Mouse (Mus musculus) myocyte (in vitro differentiated cells): ENCODE measurements around the gene Mrgbp.

ENCODE experiments used
- E2F4 ChIP-seq: IDR thresholded peaks from one replicate; pipeline ENCODE4 v1.6.1; 2011; ENCODE audit warnings: mild to moderate bottlenecking, control low read depth, moderate library complexity; ENCODE audit not compliant: insufficient read depth
- MAX ChIP-seq: IDR thresholded peaks from one replicate; pipeline ENCODE4 v1.6.1; 2011; ENCODE audit warnings: low read depth, mild to moderate bottlenecking, control low read depth
- MYOG ChIP-seq, 3 experiments: IDR thresholded peaks; one replicate each; pipeline ENCODE4 v1.6.1; 2011; ENCODE audit warnings: control low read depth in 2 of 3, low read depth in 2 of 3, mild to moderate bottlenecking in 2 of 3; ENCODE audit not compliant: insufficient read length in 2 of 3, control insufficient read depth in 1 of 3, insufficient read depth in 1 of 3
- POLR2A ChIP-seq: IDR thresholded peaks from one replicate; pipeline ENCODE4 v1.6.1; 2011; ENCODE audit warnings: low read depth, mild to moderate bottlenecking, control low read depth, moderate library complexity; ENCODE audit not compliant: insufficient read length
- POLR2AphosphoS2 ChIP-seq: IDR thresholded peaks from one replicate; pipeline ENCODE4 v1.6.1; 2011; ENCODE audit warnings: low read depth, control low read depth; ENCODE audit not compliant: insufficient read length
- REST ChIP-seq: IDR thresholded peaks from one replicate; pipeline ENCODE4 v1.6.1; 2011; ENCODE audit warnings: mild to moderate bottlenecking, control low read depth, moderate library complexity; ENCODE audit not compliant: insufficient read depth, insufficient read length
- USF1 ChIP-seq: IDR thresholded peaks from one replicate; pipeline ENCODE4 v1.6.1; 2011; ENCODE audit warnings: low read depth, mild to moderate bottlenecking, control low read depth, moderate library complexity

- TF ChIP-seq POLR2AphosphoS2 (no peak), MAX (no peak), POLR2A (no peak), MYOG (IDR thresholded peaks at IDR 0.05; ENCODE audit: control insufficient read depth in 1 of 3, insufficient read depth in 1 of 3, insufficient read length in 2 of 3, low read depth in 2 of 3) (no peak), USF1 (no peak), REST (no peak), E2F4 (no peak)
These were observed 49.3 kb upstream of the Mrgbp start for GRCm38 (mm10) chr2:180531671-180532385.
